Mouse (Mus musculus) retina, embryonic 14.5 days (tissue): ENCODE results near the gene Calml4.
"Not testable (repeated sequence)": the region's sequence is repeated elsewhere in the genome, so short reads cannot be mapped to it uniquely, and the experiment has no call there.

Source experiments
- DNase-seq: peaks from one replicate; pipeline ENCODE4 v3.0.0-alpha.2; 2015; ENCODE audit warnings: low spot score

Calml4 gene

DNA sequence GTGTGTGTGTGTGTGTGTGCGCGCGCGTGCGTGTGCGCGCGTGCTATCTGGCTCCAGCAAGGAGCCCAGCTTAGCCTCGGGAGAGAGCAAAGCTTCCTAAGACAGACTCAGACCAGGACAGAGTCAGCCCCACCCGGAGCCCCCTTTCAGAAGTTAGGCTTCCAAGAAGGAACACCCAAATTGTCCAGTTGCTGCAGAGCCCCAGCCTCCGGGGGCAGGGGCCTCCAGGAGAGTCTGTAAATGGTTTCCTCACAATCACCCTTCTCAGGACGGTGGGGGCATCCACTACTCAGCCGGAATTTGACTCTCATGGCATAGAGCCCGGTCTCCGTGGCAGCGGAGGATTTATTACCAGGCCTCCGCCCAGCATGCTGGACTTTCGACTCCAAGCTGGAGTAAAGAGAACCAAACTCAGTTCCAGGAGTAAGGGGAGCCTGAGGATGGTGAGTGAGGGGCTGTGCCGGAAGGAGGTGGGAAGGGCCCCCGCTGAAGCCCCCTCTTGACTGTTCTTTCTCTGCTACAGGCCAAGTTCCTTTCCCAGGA, at the start of gene Calml4:
TSS of gene Calml4 (plus strand) at position 362 of the 543 bp plus-strand sequence.
- DNase-seq, result peak; percentile 18

DNA sequence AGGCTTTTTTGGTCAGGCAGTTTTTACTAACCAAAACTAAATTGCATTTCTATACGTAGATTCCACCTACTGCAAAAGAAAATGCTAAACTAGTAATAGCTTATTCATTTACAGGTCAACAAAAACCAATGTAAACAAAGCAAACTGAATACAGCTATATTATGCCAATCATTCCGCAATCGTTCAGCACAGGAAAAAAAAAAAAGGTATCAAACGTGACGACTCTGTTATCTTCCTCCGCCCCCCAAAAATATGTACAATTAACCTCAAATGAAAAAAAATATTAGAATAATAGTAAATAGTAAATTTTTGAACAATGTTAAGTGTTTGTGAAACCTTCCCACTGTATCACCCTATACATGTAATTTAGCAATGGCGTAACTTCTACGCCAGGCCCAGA, 47.8 kb upstream of the Calml4 start:
- DNase-seq, result no peak

DNA sequence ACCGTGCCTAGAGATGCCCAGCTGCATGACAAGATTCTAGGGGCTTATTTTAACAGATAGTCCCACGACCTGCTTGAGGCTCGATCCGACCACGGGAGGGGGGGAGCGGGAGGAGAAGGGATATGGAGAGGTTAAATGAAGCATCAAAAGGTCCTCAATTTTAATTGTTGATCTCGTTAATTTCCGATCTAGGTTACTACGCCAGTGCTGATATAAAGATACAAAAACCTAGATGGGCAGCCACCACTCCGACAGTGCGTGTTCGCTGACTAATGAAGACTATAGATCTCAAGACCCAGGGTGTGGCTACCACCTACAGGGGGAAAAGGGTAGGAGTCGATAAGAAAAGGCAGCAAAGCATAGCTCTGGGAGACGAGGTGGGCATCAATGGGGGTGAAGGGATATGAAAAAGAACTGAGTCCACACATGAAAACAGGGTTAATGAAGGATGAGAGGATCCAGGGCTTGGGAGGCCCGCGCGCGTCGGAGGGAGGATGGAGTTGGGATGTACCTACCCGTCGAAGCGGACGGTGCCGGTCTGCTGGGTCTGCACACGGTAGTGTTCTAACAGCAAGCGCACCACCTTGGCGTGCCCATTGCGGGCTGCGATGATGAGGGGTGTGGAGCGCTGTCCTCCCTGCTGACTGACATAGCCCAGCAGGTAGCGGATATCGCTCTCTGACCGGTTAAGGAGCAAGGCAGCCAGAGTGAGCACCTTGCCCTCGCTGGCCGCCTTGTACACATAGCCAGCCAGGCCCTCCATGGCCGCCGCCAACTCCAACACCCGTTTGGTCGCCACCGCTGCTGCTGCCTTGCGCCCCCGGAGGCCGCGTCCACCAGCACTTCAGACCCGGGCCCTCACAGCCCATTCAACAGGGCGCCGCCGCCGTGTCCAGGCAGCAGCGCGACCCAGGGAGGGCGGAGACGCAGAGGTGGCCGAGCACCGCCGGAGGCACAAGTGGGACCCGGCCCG, 47.1 kb upstream of the Calml4 start:
- peak; percentile 52 for DNase-seq

DNA sequence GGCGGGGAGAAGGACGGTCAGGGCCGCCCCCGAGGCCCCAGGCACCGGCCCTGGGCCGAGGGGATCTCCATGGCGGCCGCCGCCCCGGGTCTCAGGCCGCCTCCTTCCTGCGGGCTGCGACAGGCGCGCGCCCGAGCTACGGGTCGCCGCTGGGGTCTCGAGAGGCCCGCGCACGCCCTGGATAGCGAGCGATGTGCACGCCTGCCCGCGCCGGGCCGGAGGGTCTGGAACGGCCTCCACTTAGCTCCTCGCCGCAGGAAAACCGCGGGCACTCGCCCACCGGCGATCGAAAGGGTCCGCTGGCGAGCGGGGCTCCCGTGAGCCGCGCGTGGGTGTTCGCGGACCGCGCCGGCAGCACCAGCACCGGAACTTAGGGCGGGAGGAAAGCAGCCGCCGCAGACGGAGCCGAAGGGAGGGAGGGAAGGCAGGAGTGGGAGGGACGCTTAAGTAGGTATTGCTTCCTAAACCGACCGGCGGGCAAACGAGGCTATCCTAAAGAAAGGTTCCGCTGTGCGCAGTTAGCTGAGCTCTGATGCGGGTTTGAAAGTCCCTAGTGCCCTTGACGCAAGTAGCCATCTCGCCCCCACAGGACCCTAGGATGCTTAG, 46.3 kb upstream of the Calml4 start, which contains the start of gene Fem1b:
TSS of gene Fem1b (minus strand) at position 419 of the 606 bp plus-strand sequence.
- peak; percentile 97 for DNase-seq

DNA sequence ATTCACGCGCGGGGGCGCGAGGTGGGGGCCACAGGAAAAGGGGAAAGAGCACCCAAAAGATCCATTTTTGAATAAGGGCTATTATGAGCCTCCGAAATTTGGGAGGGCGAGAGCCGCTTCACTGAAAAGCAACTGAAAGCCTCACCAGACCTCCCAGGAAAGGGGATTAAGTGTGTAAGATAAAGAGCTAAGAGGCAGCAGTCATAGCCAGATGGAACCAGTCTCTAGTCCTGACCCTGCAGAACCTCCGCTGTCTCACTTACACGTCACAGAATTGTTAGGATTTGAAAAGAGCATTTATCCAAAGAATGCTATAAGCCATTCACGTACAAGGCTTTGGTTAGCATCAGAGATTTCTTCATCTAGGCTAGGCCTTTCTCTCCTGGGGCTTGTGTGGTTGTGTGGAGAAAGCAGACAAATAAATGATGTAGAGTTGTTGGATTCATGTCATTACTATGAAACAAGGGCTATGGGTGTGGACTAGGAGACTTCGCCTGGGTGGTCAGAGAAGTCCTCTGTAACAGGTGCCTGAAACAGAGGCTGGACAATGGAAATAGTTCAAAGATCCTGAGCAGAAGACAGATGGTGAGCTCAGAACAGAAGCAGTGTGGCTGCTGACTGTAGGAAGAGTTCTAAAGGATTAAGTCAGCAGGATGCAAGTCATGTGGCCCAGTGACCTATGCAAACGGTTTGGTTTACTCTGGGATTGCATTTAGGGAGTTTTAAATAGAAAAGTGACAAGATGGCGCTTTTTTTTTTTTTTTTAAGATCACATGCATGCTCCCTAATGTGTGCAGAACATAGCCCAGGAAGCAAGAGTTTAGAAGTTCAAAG, 45.4 kb upstream of the Calml4 start:
- DNase-seq, result peak; percentile 63

DNA sequence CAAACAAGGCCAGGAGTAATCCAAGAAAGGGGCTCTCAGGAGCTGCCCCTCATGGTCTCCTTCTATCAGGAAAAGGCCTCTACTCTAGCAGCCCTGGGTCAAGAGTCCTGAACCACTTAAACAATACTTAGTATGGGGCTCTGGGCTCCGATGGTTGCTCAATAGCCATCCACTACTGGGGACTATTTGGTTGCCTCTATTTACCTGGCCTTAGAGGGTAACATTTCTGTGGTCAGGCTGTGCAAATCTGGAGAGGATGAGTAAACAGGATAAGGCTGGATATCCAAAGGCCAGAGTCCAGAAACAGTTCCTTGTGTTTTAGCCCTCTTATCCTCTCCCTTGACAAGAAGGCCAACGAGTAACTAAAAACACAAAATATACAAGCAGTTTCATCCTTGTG, 43.1 kb upstream of the Calml4 start:
- no peak for DNase-seq

DNA sequence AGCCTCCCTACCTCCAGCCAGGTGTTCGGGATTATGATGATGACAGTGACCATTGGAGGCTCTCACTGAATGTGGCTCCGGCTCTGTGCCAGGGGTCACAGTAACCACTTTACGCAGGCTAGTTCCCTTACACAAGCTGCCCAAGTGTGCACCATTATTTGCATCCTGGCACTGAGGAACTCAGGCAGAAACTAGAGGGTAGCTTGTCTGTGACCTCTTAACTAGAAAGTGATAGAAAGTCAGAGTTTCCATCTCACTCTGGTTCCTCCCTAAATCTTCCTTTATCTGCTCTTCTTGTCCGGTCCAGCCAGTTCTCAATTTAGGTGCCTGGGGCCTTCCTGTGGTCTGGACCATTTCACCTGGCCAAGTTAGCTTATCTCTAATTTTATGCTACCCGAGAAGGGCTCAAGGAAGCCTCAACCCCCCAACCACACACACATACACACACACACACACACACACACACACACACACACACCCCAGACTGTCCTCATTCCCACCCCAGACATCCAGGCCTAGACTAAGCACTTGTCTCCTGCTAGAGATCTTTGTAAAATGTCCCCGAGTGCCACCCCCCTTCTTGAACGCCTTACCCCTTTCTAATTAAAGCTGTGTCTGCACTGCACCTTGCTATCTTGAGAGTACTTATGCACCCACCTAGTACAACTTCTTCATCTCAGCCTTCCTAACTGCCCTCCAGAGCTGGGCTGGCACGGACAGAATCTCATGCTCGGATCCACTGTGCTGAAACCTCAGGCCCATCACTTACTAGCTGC, 41.4 kb upstream of the Calml4 start:
- no peak for DNase-seq

DNA sequence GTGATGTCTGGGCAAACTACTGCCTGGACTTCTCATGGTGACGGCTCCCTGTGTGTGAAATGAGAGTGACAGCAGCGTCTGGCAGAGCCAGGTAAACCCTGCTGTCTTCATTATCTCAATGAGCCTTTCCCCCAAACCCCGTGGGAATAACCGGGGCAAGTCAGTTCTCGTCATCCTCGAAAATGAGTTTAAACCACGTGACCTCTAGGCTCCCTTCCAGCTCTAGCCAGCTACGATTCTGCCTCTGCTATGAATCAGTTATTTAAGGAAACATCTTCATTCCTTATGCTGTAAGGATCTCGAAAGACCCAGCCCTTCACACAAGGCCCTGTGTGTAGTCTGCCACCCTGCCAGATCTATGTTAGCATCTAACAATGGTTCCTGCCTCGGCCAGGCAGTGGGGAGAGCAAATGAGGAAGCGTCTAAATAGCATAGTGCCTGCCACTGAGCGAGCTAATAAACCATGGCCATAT, 40.7 kb upstream of the Calml4 start:
- DNase-seq, result no peak

DNA sequence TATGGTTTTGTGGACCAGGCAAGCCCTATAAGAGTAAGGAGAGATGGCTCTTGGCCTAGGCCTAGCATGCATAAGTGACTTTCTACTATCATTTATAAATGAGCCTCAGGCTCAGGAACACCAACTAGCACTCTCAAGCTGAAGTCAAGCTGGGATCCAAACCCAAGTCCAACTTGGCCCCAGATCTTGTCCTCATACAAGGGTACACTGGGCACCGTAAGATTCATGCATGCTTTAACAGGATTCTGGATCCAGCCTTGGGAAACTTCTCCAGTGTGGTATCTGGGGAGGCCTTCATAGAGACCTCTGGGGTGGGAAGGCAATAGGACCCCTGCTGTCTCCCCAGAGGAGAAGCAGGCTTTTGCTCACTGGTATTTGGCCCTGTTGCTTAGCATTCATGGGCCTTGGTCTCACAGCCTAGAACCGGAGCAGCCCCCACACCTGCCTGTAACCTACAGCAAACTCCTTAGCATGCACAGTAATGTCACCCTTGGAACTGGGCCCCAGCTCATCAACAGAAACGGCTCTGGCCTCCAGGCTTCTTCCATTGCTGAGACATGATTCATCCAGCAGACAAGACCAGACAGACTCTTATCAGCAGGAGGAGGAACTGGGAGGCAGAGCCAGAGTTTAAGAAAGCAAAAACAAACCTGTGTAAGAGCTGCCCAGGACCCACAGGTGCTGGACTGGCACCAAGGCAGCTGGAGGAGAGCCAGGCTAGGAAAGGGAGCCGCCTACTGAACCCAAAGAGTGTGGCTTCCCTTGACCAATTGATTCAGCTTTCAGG, 39.9 kb upstream of the Calml4 start:
- no peak for DNase-seq

DNA sequence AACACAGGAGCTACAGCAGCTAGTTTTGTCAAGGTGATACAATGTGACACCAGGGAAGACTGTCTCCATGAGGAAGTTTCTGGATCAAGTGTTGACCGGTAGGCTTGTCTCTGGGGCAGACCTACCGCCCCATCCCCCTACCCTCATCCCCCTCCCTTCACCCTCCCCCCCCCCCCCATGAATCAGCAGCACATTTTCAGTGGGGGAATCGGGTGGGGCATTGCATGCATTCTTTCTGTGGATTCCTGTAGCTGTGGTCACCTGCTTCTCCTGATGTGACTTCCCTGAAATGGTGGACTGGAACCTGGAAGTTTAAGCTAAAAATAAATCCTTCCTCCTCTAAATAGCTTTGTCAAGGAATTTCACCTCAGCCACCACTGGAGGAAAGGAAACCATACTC, 38.4 kb upstream of the Calml4 start:
- no peak for DNase-seq

DNA sequence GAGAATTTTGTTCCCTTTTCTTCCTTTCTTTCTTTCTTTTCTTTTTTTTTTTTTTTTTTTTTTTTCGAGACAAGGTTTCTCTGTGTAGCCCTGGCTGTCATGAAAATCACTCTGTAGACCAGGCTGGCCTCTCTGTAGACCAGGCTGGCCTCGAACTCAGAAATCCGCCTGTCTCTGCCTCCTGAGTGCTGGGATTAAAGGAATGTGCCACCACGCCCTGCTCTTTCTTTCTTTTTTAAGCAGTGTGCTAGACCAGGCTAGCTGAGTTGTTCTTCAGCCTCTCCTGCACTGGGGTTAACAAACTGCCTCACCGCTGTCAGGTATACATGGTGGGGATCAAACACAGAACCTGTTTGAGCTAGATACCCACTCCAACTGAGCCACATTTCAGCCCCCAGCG, 38.0 kb upstream of the Calml4 start:
- DNase-seq, result not testable (repeated sequence)

DNA sequence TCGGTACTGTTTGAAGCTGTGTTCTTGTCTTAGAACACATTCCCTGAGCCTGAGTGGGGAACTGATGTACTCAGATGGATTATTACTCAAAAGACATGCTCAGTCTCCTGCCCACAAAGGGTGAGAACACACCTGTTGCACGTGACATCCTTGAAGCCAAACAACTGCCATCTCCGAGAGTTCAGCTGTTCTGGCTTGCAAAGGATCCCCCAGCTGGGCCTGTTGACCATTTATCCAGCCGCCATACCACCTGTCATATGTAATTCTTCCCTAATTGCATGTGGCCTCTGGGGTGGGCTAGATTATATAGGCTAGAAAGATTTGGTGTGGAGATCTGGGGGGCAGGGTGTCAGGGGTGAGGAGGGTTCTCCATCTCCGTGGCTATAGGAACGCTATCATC, 37.1 kb upstream of the Calml4 start:
- no peak for DNase-seq

DNA sequence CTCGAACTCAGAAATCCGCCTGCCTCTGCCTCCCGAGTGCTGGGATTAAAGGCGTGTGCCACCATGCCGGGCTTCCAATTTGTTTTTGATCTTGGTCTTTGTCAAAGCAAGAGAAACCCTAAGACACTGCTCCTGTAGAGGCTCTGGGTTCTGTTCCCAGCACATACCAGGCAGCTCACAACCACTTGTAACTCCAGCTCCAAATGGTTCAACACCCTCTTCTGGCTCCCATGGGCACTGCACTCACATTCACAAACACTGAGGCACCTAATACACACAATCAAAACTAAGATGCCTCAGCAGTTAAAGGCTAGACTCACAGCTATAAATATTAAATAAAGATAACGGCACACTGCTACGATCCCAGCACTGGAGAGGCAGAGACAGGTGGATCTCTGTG, 36.1 kb upstream of the Calml4 start:
- no peak for DNase-seq

DNA sequence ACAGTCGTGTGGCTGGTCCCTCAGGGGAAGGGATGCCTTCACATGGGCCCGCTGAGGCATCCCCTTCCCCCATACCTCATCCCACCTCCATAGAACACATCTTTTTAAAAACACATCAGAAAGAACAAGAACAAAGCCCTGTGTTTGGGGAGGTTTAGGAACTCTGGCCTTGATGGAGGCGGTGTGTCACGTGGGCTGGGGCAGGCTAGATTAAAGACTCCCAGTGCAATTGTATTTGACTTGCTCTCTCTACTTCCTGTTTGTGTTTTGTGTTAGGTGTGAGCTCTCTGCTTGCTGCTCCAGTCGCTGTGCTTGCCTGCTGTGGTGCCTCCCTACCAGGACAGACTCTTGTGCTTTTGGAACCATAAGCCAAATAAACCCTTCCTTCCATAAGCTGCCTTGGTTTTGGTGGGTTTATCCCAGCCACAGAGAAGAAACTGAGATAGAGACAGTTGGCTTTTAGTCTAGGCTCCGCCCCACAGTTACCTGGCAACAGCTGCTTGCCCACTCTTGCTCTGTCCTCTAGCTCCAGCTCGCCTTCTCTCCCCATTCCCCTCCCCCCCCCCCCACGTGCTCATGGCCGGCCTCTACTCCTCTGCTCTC, 32.0 kb upstream of the Calml4 start:
- peak; percentile 55 for DNase-seq

DNA sequence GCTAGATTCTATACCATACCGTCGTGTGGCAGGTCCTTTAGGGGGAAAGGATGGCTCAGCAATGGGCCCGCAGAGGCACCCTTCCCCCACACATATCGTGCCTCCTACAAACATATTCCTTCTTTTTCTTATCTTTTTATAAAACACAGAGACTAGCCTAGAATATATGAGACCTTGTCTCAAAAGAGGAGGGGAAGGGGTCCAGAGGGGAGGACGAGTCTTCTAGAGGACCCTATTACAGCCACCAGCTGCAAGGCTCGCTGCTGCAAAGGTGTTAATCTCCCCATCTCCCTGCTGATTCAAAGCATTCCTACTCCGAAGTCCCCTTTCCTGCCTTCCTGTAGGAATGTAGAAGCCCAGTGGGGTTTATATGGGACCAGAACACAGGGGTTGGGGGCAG, 31.4 kb upstream of the Calml4 start:
- DNase-seq, result no peak

DNA sequence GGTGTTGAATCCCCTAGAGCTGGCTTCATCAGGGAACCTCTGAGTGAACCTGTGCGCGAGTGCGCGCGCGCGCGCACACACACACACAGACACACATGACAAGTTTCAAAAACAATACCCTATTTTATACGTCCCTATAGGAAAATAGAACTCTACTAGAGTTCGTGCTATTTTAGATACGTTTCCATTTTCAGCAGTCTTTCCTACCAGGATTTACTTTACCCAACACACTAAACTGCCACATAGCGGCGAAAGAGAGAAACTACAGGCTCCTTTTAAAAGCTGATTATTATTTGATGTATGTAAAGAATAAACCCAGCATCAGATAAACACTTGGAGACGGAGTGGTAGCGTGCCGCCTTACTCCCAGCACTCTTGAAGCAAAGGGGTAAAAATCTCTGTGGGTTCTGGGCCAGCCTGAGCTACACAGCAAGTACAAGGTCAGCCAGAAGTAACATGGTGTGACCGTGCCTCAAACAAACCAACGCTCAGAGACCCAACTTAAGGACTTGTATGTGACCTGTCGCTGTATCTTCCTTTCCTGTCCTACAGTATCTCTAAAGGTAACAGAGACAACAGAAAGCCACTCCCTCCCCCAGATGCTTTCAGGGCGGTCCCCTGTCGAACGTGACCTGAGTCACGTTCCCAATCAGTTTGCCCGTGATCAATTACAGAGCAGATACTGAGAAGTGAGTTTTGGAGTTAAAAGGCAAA, 29.8 kb upstream of the Calml4 start:
- peak; percentile 75 for DNase-seq

DNA sequence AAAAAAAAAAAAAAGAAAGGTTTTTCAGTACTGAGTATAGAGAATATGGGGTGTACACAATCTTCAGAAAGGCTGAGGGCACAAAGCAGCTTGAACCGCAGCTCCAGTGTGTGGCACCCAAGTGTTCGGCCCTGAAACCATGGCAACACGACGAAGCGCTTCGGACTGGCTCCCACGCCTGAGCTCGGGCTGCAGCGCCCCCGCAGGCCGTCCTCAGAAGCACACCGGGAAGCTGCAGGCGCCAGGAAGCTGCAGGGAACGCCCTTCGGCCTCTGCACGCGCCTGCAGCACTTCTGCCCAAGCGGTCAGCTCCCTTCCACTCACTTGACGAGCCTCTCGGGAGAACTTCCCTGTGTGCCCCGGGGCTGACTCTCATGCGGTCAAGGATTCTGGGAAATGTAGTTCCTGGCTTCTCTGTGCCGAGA, 29.2 kb upstream of the Calml4 start:
- peak; percentile 99 for DNase-seq

DNA sequence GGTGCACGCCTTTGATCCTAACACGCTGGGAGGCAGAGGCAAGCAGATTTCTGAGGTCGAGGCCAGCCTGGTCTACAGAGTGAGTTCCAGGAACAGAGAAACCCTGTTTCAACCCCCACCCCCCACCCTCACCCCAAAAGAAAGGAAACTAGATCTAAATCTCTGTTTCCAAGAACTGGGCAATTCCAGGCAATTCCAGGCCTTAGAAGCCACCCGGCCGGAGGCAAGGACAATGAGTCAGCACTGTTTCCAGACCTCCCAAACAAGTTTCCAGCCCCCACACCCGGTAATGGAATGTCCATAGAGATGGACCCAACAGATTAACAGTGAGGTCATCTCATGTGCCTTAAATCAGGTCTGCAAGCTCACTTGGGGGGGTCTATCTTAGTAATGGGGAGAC, 28.0 kb upstream of the Calml4 start:
- DNase-seq, result no peak

DNA sequence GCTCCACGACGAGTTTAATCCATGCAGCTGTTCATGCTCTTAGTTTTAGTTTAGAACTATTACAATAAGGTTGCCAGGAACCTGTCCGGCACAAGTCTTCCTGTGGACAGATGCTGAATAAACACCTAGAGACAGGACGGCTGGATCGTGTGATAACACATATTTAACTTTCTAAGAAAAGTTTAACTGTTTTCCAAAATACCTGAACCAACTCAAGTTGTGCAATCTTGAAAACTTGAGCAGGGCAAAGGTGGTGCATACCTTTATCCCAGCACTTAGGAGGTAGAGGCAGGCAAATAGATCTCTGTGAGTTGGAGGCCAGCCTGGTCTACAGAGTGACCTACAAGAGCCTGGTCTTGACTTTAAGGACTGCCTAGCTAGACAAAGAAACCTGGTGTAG, 23.0 kb upstream of the Calml4 start:
- no peak for DNase-seq
